Mouse (Mus musculus) hindbrain, embryonic 13.5 days (tissue): ENCODE data around the gene 6030468B19Rik. TPM values are rescaled to one million over a fixed set of nuclear protein-coding genes. Genes with fewer than 3 reads are reported as not detected.
"Not testable (repeated sequence)": the region's sequence is repeated elsewhere in the genome, so short reads cannot be mapped to it uniquely, and the experiment has no call there.

Experiments
- ATAC-seq: fragments of 200-750 bp; cut with Nextera tagmentation; 2 replicates; pipeline ENCODE4 v1.8.0; 2017; ENCODE audit warnings: moderate TSS enrichment; ENCODE audit not compliant: low FRiP score
- H3K27ac ChIP-seq: fragments of 300-500 bp; sonication (generic); 2 replicates; pipeline ENCODE4 v1.5.1; 2015; ENCODE audit warnings: inconsistent platforms, mild to moderate bottlenecking, moderate library complexity
- H3K27me3 ChIP-seq: fragments of 300-500 bp; sonication (generic); 2 replicates; pipeline ENCODE4 v1.6.1; 2015; ENCODE audit warnings: mild to moderate bottlenecking, inconsistent platforms
- H3K36me3 ChIP-seq: fragments of 300-500 bp; sonication (generic); 2 replicates; pipeline ENCODE4 v1.6.1; 2015; ENCODE audit warnings: mild to moderate bottlenecking, inconsistent platforms
- H3K4me1 ChIP-seq: fragments of 300-500 bp; sonication (generic); replicated peaks from 2 replicates; pipeline ENCODE4 v1.6.1; 2015; ENCODE audit warnings: inconsistent platforms
- H3K4me2 ChIP-seq: fragments of 300-500 bp; sonication (generic); 2 replicates; pipeline ENCODE4 v1.6.1; 2015; ENCODE audit warnings: inconsistent platforms, mild to moderate bottlenecking, moderate library complexity
- H3K4me3 ChIP-seq: fragments of 300-500 bp; sonication (generic); 2 replicates; pipeline ENCODE4 v1.5.1; 2015; ENCODE audit warnings: mild to moderate bottlenecking, inconsistent platforms
- H3K9ac ChIP-seq: fragments of 300-500 bp; sonication (generic); 2 replicates; pipeline ENCODE4 v1.6.1; 2015; ENCODE audit warnings: mild to moderate bottlenecking, inconsistent platforms
- H3K9me3 ChIP-seq: fragments of 300-500 bp; sonication (generic); 2 replicates; pipeline ENCODE4 v1.6.1; 2016; ENCODE audit warnings: inconsistent platforms
- WGBS: fragments of 180-500 bp; shearing (Covaris S2); methylation state at CpG from one replicate; pipeline ENCODE4 v1.1.7; 2015; 5-methylcytosine and 5-hydroxymethylcytosine counted together
- polyA plus RNA-seq: library from polyadenylated mRNA; unstranded; fragments of >200 nt; fragmentation: Nextera tagmentation; extraction: Ambion mirVana; gene quantifications from 2 replicates; pipeline ENCODE4 v1.2.1, GENCODE M21; 2015

6030468B19Rik gene
- polyA plus RNA-seq, 1 experiment from 2014 or later, result not detected

DNA sequence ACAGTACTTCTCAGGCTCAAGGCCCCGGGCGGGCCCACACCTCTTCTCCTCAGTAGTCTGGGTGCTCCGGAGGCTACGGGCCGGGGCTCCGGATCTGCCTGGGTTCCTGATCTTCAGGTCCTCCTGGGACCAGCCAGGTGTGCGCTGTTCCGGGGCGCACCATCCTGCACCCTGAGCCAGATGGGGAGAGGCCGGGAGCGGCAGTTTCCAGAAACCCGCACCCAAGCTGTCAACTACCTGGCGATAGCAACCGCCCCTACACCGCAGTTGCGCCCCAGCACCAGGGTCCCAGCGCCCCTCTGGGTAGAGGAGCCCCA is 17.3 kb upstream of the 6030468B19Rik start:
- ATAC-seq, result peak; percentile 50; the same call in 1 of the 2 replicates

DNA sequence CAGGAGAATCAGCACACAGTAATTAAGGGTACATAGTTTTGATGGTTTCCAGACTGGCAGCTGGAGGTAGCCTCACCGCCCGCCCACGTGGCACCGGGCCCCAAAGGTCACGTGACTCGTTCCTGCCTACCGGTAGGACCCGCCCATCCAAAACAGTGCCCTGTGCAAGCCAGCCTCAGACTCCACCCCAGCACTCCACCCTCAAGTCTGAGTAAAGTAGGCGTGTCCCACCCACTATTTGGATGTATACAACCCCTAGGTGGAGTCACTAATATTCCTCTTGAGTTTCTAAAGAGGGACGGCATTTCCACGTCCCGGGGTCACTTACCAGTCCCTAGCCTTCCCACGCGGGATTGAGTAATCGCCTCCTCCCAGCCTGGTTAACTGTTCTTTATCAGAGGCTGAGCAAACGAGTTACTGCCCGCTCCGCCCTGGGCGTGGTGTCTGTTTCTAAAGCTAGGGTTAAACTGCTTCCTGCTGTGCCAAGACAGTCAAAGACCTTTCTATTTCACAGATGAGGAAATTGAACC is 16.8 kb upstream of the 6030468B19Rik start:
- no peak for ATAC-seq
- Histone ChIP-seq H3K9me3 (no peaks in the 10 kb centered on the region), H3K4me1 (peaks cover 53% of the 10 kb centered on the region), H3K9ac (peak overlapping the region; percentile 69), H3K27me3 (peaks cover 66% of the 10 kb centered on the region), H3K4me2 (peak overlapping the region; percentile 56), H3K4me3 (peak overlapping the region; percentile 33), H3K27ac (peak overlapping the region; percentile 73; the same call in 1 of the 2 replicates), H3K36me3 (no peaks in the 10 kb centered on the region)
- 6% methylated on average over 19 of the region's 19 CpGs for WGBS

More for the DNA sequence above, 17.3 kb upstream of the 6030468B19Rik start:
- WGBS, result 1% methylated on average over 16 of the region's 17 CpGs
- peaks cover 53% of the 10 kb centered on the region for H3K4me1 ChIP-seq
- H3K4me3 ChIP-seq, result peak overlapping the region; percentile 33
- no peaks in the 10 kb centered on the region for H3K9me3 ChIP-seq
- H3K27me3 ChIP-seq, result peaks cover 62% of the 10 kb centered on the region
- H3K36me3 ChIP-seq, result no peaks in the 10 kb centered on the region
- peak overlapping the region; percentile 73 for H3K27ac ChIP-seq
- H3K4me2 ChIP-seq, result peak overlapping the region; percentile 56
- peak overlapping the region; percentile 69 for H3K9ac ChIP-seq

DNA sequence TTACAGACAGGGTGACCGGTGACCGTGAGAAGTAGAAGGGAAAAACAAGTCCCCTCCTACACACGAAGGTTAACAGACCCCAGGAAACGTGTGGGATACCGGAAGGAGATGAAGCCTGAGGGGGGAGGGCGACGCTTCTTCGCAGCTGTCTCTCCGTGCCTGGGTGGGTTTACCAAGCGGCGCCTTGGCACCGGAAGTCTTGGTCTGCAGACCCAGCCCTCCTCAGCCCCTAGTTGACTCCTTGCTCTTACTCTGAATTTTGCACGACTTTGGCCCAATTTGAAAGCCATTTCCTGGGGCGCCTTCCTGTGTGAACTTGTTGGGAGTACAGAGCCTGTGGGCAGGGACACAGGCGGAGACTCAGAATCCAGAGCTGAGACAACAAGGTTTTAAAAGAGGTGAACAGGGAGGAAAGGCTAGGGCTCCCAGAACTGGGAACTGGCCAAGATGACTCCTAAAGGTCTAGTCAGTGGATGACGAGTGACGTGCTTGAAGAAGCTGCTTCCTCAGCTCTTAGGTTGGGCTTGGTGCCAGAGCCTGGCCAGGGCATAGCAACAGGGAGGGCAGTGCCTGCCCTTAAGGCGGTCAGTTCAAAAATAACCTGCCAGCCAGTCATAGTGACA is 16.1 kb upstream of the 6030468B19Rik start:
- H3K9me3 ChIP-seq, result no peaks in the 10 kb centered on the region
- peak overlapping the region; percentile 52 for H3K27ac ChIP-seq
- H3K9ac ChIP-seq, result no peak overlapping the region
- H3K4me2 ChIP-seq, result peak overlapping the region; percentile 56
- WGBS, result 23% methylated on average over 18 of the region's 18 CpGs
- no peaks in the 10 kb centered on the region for H3K36me3 ChIP-seq
- no peak overlapping the region for H3K4me3 ChIP-seq
- H3K4me1 ChIP-seq, result peaks cover 53% of the 10 kb centered on the region
- H3K27me3 ChIP-seq, result peaks cover 66% of the 10 kb centered on the region
- no peak for ATAC-seq

DNA sequence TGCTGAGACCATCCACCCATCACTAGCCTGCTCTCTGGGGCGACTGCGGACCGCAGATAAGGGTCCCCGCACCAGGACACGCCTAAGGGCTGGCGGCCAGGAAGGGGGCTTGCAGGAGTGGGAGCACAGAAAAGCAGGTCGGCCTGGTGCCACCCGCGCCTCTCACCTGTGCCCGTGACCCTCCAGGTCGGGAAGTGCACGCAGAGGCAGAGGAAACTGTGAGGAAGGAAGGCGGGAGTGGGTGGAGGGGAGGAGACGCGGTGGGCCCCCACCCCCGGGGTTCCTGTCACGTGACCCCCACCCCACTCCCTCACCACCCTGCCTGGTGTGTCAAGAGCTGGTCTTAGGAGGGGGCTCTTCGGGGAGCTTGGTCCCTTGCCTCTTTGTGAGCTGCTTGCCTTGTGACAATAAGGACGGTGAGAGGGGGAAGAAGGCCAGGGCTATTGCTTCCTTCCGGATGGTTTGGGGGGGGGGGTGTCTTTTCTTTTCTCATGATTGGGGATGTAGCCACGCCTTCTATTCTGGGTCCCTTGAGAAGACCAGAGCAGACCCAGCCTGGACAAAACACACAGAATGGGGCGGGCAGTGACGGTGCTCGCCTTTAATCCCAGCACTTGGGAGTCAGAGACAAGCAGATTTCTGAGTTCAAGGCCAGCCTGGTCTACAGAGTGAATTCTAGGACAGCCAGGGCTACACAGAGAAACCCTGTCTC is 15.3 kb upstream of the 6030468B19Rik start, which contains the start of the genes Tmc8 and Tmc6:
Tmc8 (plus strand) TSS at position 84 of the 712 bp plus-strand sequence.
Tmc6 (minus strand) TSS at position 206 of the 712 bp plus-strand sequence.
- H3K27ac ChIP-seq, result peak within 1 kb of the TSS; percentile 52
- peak within 1 kb of the TSS; percentile 23 for H3K4me3 ChIP-seq
- H3K36me3 ChIP-seq, result no peaks in the 10 kb centered on the region
- no peak for ATAC-seq
- peaks cover 66% of the 10 kb centered on the region for H3K27me3 ChIP-seq
- 45% methylated on average over 21 of the region's 24 CpGs for WGBS
- H3K9ac ChIP-seq, result peak within 1 kb of the TSS; percentile 63
- peak within 1 kb of the TSS; percentile 56 for H3K4me2 ChIP-seq
- no peaks in the 10 kb centered on the region for H3K9me3 ChIP-seq
- H3K4me1 ChIP-seq, result peaks cover 53% of the 10 kb centered on the region

DNA sequence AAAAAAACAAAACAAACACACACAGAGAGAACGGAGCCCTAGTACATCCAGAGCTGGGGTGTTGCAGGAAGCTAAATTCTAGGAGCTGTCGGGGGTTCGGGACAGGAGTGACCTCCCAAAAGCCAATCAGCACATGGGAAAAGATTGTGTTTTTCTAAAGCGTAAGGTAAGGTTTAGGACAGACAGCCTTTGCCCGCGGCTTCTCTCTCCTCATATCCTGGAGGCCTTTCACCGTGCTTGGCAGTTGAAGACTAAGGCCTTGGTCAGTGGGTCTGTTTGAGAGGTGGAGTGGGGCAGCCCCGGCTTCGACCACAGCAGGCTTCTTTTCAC is 14.8 kb upstream of the 6030468B19Rik start:
- Histone ChIP-seq H3K27ac (0 out of 2 replicates have a peak overlapping the region, but pooled peaks have one; percentile 18), H3K9me3 (no peaks in the 10 kb centered on the region), H3K4me2 (peak overlapping the region; percentile 51), H3K4me3 (peak overlapping the region; percentile 23; the same call in 1 of the 2 replicates), H3K9ac (peak overlapping the region; percentile 63), H3K36me3 (no peaks in the 10 kb centered on the region), H3K4me1 (peaks cover 51% of the 10 kb centered on the region), H3K27me3 (peaks cover 66% of the 10 kb centered on the region)
- 48% methylated on average over 9 of the region's 9 CpGs for WGBS
- no peak for ATAC-seq

DNA sequence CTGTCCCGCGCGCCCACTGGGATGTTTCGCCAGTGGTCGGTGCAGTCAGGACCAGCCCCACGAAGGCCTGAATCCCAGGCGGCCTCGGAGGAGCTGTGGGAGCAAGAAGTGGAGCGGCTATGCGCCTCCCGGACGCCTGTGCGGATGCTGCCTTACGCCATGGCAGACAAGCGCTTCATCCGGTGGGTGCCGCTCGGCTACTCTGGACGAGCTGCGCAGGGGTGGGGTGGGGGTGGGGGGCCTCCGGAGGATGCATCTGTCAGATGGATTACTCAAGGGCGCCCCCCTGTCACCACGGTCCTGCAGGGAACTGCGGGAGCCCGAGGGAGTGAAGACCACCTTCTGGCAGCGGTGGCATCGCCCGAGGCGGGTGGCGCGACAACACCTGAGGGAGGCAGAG is 14.4 kb upstream of the 6030468B19Rik start:
- ATAC-seq, result 0 out of 2 replicates have a peak, but pooled peaks have one; percentile 11
- H3K27me3 ChIP-seq, result peaks cover 66% of the 10 kb centered on the region
- peak overlapping the region; percentile 23 for H3K4me3 ChIP-seq
- H3K4me2 ChIP-seq, result peak overlapping the region; percentile 51
- H3K4me1 ChIP-seq, result peaks cover 47% of the 10 kb centered on the region
- 0 out of 2 replicates have a peak overlapping the region, but pooled peaks have one; percentile 18 for H3K27ac ChIP-seq
- no peaks in the 10 kb centered on the region for H3K9me3 ChIP-seq
- H3K9ac ChIP-seq, result peak overlapping the region; percentile 63
- no peaks in the 10 kb centered on the region for H3K36me3 ChIP-seq
- 4% methylated on average over 31 of the region's 31 CpGs for WGBS

DNA sequence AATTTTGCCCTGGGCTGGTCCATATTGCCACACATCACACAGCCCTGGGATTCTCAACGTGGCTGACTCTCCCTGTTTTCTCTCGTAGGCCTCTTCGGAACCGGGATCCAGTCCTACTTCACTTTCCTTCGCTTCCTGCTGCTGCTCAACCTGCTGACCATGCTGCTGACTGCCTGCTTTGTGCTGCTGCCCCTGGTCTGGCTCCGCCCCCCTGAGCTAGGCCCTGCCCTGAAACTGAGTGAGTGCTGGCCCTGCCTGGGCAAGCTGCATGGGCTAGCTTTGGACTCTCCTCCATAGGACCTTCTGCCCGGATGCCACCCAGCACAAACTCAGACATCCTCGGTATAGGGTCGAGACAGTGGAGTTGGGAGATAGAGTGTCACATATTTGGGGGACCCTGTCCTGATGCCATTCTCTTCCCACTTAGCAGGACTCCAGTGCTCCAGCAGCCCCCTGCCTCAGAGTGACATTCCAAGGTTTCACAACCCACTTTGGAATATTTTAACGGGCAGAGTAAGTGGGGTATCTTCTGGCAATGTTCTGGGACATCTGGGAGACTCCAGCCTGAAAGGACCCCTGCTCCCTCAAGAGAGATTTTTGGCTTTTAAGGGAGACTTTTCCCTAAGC is 13.7 kb upstream of the 6030468B19Rik start:
- H3K4me2 ChIP-seq, result peak overlapping the region; percentile 51
- H3K9me3 ChIP-seq, result no peaks in the 10 kb centered on the region
- 36% methylated on average over 10 of the region's 10 CpGs for WGBS
- H3K27me3 ChIP-seq, result peaks cover 66% of the 10 kb centered on the region
- H3K4me3 ChIP-seq, result peak overlapping the region; percentile 23; the same call in 1 of the 2 replicates
- H3K9ac ChIP-seq, result peak overlapping the region; percentile 63; the same call in 1 of the 2 replicates
- peaks cover 43% of the 10 kb centered on the region for H3K4me1 ChIP-seq
- ATAC-seq, result no peak
- H3K36me3 ChIP-seq, result no peaks in the 10 kb centered on the region
- H3K27ac ChIP-seq, result no peak overlapping the region

DNA sequence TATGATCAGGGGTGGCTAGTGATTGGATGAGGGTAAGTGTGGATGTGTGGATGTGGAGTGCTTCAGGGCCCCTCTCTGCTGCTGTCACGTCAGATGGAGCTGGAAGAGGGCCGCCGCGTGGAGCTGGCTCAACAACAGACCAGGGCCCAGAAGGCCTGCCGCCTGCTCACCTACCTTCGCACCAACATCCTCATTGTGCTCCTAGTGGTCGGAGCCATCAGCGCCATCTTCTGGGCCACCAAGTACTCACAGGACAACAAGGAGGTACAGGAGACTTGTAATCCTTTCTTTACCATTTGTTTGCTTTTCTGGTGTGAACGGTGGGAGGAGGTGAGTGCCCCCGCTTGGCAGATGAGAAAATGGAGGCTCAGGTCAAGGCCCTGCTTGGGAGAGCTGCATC is 11.2 kb upstream of the 6030468B19Rik start:
- Histone ChIP-seq H3K27ac (no peak overlapping the region), H3K4me2 (no peak overlapping the region), H3K9me3 (no peaks in the 10 kb centered on the region), H3K4me3 (no peak overlapping the region), H3K36me3 (no peaks in the 10 kb centered on the region), H3K27me3 (peaks cover 60% of the 10 kb centered on the region), H3K4me1 (peaks cover 18% of the 10 kb centered on the region), H3K9ac (no peak overlapping the region)
- no peak for ATAC-seq
- 9% methylated on average over 10 of the region's 10 CpGs for WGBS

DNA sequence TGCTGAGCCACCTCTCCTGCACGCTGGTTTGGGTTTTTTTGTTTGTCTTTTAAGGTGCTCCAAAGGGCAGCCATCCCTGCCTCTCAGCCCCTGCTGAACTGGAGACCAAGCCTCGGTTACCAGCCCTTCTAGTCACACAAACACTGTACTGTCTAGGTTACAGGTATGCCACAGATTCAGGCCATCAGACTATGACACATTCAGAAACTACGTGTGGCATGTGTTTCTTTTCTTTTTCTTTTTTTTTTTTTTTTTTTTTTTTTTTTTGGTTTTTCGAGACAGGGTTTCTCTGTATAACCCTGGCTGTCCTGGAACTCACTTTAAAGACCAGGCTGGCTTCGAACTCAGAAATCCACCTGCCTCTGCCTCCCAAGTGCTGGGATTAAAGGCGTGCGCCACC is 9.0 kb upstream of the 6030468B19Rik start:
- not testable (repeated sequence) for ATAC-seq, H3K9ac ChIP-seq, H3K27ac ChIP-seq, H3K9me3 ChIP-seq, H3K4me2 ChIP-seq, H3K36me3 ChIP-seq, H3K4me1 ChIP-seq, H3K4me3 ChIP-seq
- H3K27me3 ChIP-seq, result peaks cover 53% of the 10 kb centered on the region
- WGBS, result 90% methylated on average over 7 of the region's 7 CpGs

DNA sequence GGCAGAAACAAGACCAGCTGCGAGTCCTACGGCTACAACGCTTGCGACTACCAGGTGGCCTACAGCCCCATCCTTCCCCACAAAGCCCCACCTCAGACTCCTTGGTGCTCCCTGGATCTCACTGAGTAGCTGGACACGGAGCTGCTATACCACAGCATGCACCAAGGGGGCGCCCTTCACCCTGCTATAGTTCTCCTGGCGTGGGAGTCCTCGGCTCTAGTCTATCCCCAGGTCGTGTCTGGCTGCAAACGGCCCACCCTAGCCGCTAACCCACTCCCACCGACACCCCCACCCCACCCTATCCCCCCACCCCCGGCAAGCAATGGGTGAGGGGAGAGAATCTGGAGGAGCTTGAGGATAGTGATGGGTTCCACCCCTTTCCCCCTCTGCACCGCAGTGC is 7.2 kb upstream of the 6030468B19Rik start:
- no peak for ATAC-seq
- H3K4me2 ChIP-seq, result peak overlapping the region; percentile 13; the same call in 1 of the 2 replicates

DNA sequence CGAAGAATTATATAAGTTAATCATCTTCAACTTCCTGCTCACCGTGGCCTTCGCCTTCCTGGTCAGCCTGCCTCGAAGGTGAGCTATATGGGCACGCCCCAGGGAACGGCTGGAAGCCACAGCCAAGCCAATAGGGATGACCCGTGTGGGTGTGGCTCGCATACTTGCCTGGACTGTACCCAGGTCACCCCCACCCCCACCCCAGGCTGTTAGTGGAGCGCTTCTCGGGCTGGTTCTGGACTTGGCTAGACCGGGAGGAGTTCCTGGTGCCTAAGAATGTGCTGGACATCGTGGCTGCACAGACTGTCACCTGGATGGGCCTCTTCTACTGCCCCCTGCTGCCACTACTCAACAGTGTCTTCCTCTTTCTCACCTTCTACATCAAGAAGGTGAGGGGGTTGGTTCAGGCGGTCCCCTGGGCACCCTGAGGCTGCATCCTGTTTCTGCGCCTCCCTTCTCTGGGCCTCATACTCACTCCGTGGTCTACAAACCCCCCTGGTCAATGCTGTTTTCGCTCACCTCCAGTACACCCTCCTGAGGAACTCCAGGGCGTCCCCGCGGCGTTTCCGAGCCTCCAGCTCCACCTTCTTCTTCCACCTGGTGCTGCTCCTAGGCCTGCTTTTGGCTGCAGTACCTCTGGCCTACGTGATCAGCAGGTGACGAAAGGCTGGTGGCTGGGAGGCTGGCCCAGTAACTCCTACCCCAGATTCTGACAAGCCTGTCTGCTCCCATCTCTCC is 6.6 kb upstream of the 6030468B19Rik start:
- H3K9ac ChIP-seq, result no peak overlapping the region
- 33% methylated on average over 23 of the region's 23 CpGs for WGBS
- peak overlapping the region; percentile 13; the same call in 1 of the 2 replicates for H3K4me2 ChIP-seq
- H3K4me3 ChIP-seq, result no peak overlapping the region
- peaks cover 3% of the 10 kb centered on the region; the same call in 1 of the 2 replicates for H3K4me1 ChIP-seq
- H3K9me3 ChIP-seq, result no peaks in the 10 kb centered on the region
- H3K27me3 ChIP-seq, result peaks cover 32% of the 10 kb centered on the region
- no peaks in the 10 kb centered on the region for H3K36me3 ChIP-seq
- no peak overlapping the region for H3K27ac ChIP-seq
- no peak for ATAC-seq

More for the DNA sequence above, 7.2 kb upstream of the 6030468B19Rik start:
- Histone ChIP-seq H3K36me3 (no peaks in the 10 kb centered on the region), H3K9me3 (no peaks in the 10 kb centered on the region), H3K9ac (no peak overlapping the region; the same call in 1 of the 2 replicates), H3K4me3 (no peak overlapping the region), H3K27ac (no peak overlapping the region), H3K27me3 (peaks cover 35% of the 10 kb centered on the region), H3K4me1 (peaks cover 3% of the 10 kb centered on the region; the same call in 1 of the 2 replicates)
- 10% methylated on average over 14 of the region's 14 CpGs for WGBS
